Mouse (Mus musculus) MEL (cell line): ENCODE data around the gene Parp2. TPM values are rescaled to one million over a fixed set of nuclear protein-coding genes. Genes with fewer than 3 reads are reported as not detected.
A peak's percentile ranks its signal among the peaks of the same experiment; 100 is the strongest.

Source experiments
- DNase-seq: peaks from one replicate; pipeline ENCODE4 v3.0.0; 2011; ENCODE audit warnings: low read depth, low spot score
- H3K27ac ChIP-seq: 2 replicates; pipeline ENCODE4 v1.5.1; 2012; ENCODE audit warnings: low read depth, mild to moderate bottlenecking, control low read depth, low read length, moderate library complexity; ENCODE audit not compliant: control insufficient read depth
- H3K27me3 ChIP-seq, 2 experiments: fragments of 150-350 bp in 1 of 2; sonication (generic) in 1 of 2; 2 replicates each; pipeline ENCODE4 v1.6.1; 2012; ENCODE audit warnings: low read length in 2 of 2, mild to moderate bottlenecking in 2 of 2, improper control_type of control experiment in 1 of 2, moderate library complexity in 1 of 2; ENCODE audit not compliant: insufficient read depth in 2 of 2, control insufficient read depth in 1 of 2
- H3K36me3 ChIP-seq, 2 experiments: 2 replicates each; pipeline ENCODE4 v1.6.1; 2012 to 2014; ENCODE audit warnings: low read length in 2 of 2, improper control_type of control experiment in 1 of 2, inconsistent platforms in 1 of 2, mild to moderate bottlenecking in 1 of 2; ENCODE audit not compliant: insufficient read depth in 2 of 2, control insufficient read depth in 1 of 2
- H3K4me1 ChIP-seq, 2 experiments: fragments of 150-350 bp in 1 of 2; sonication (generic) in 1 of 2; 2 replicates each; pipeline ENCODE4 v1.6.1; 2012; ENCODE audit warnings: low read length in 2 of 2, improper control_type of control experiment in 1 of 2, mild to moderate bottlenecking in 1 of 2; ENCODE audit not compliant: insufficient read depth in 2 of 2, control insufficient read depth in 1 of 2
- H3K4me3 ChIP-seq, 2 experiments: fragments of 150-350 bp in 1 of 2; sonication (generic) in 1 of 2; 2 replicates each; pipeline ENCODE4 v1.5.1; 2012; ENCODE audit warnings: low read depth in 2 of 2, low read length in 2 of 2, mild to moderate bottlenecking in 2 of 2, moderate library complexity in 2 of 2, control low read depth in 1 of 2, improper control_type of control experiment in 1 of 2; ENCODE audit not compliant: control insufficient read depth in 1 of 2, insufficient read depth in 1 of 2
- H3K79me2 ChIP-seq: 2 replicates; pipeline ENCODE4 v1.6.1; 2012; ENCODE audit warnings: mild to moderate bottlenecking, low read length, moderate library complexity; ENCODE audit not compliant: control insufficient read depth, poor library complexity, insufficient read depth
- H3K9ac ChIP-seq: 2 replicates; pipeline ENCODE4 v1.6.1; 2012; ENCODE audit warnings: low read depth, mild to moderate bottlenecking, control low read depth, low read length, moderate library complexity; ENCODE audit not compliant: control insufficient read depth, poor library complexity, severe bottlenecking
- H3K9me3 ChIP-seq: fragments of 150-350 bp; sonication (generic); replicated peaks from 2 replicates; pipeline ENCODE4 v1.6.1; 2012; ENCODE audit warnings: mild to moderate bottlenecking, low read length, improper control_type of control experiment, moderate library complexity; ENCODE audit not compliant: insufficient read depth
- CTCF ChIP-seq, 3 experiments: IDR thresholded peaks in 2 of 3; conservative IDR thresholded peaks in 1 of 3; 2 replicates each; pipeline ENCODE4 v1.5.1; 2011 to 2012; ENCODE audit warnings: low read length in 3 of 3, low read depth in 2 of 3, mild to moderate bottlenecking in 2 of 3, improper control_type of control experiment in 1 of 3, inconsistent platforms in 1 of 3, mixed read lengths in 1 of 3, moderate library complexity in 1 of 3; ENCODE audit not compliant: control insufficient read depth in 1 of 3, insufficient read depth in 1 of 3, poor library complexity in 1 of 3, severe bottlenecking in 1 of 3
- E2F4 ChIP-seq: IDR thresholded peaks from 2 replicates; pipeline ENCODE4 v1.6.1; 2011; ENCODE audit warnings: low read depth, low read length, improper control_type of control experiment, borderline replicate concordance
- EP300 ChIP-seq, 2 experiments: IDR thresholded peaks; 2 replicates each; pipeline ENCODE4 v1.6.1; 2011; ENCODE audit warnings: improper control_type of control experiment in 2 of 2, low read length in 2 of 2, low read depth in 1 of 2, mild to moderate bottlenecking in 1 of 2
- ETS1 ChIP-seq: IDR thresholded peaks from 2 replicates; pipeline ENCODE4 v1.6.1; 2012; ENCODE audit warnings: low read depth, mild to moderate bottlenecking, inconsistent platforms, low read length, improper control_type of control experiment, moderate library complexity
- MYC ChIP-seq: IDR thresholded peaks from 2 replicates; pipeline ENCODE4 v1.6.1; 2011; ENCODE audit warnings: low read depth, mild to moderate bottlenecking, low read length, improper control_type of control experiment, moderate library complexity
- NELFE ChIP-seq: IDR thresholded peaks from 2 replicates; pipeline ENCODE4 v1.6.1; 2011; ENCODE audit warnings: low read depth, low read length, improper control_type of control experiment
- POLR2A ChIP-seq, 2 experiments: IDR thresholded peaks; 2 replicates each; pipeline ENCODE4 v1.6.1; 2011 to 2012; ENCODE audit warnings: low read length in 2 of 2, mild to moderate bottlenecking in 2 of 2, control low read depth in 1 of 2, improper control_type of control experiment in 1 of 2, low read depth in 1 of 2, moderate library complexity in 1 of 2; ENCODE audit not compliant: control insufficient read depth in 1 of 2, insufficient read depth in 1 of 2, poor library complexity in 1 of 2
- POLR2AphosphoS2 ChIP-seq: IDR thresholded peaks from 2 replicates; pipeline ENCODE4 v1.6.1; 2011; ENCODE audit warnings: low read length, improper control_type of control experiment
- SMC3 ChIP-seq: IDR thresholded peaks from 2 replicates; pipeline ENCODE4 v1.6.1; 2011; ENCODE audit warnings: low read depth, low read length, improper control_type of control experiment
- USF2 ChIP-seq, 2 experiments: IDR thresholded peaks; 2 replicates each; pipeline ENCODE4 v1.6.1; 2011 to 2012; ENCODE audit warnings: improper control_type of control experiment in 2 of 2, low read length in 2 of 2, borderline replicate concordance in 1 of 2, inconsistent platforms in 1 of 2, low read depth in 1 of 2, mild to moderate bottlenecking in 1 of 2; ENCODE audit not compliant: insufficient read depth in 1 of 2
- ZMIZ1 ChIP-seq: IDR thresholded peaks from 2 replicates; pipeline ENCODE4 v1.6.1; 2012; ENCODE audit warnings: low read depth, mild to moderate bottlenecking, inconsistent platforms, low read length, improper control_type of control experiment, moderate library complexity
- polyA plus RNA-seq, 2 experiments: library from polyadenylated mRNA; stranded (reverse) in 1 of 2; unstranded in 1 of 2; fragments of >175 nt in 1 of 2; fragments of >200 nt in 1 of 2; gene quantifications; 2 replicates each; pipeline versions ENCODE4 v1.2.1 to v1.2.4; 2012; ENCODE audit warnings: low replicate concordance in 2 of 2, low read depth in 1 of 2; ENCODE audit not compliant: insufficient read length in 2 of 2, insufficient read depth in 1 of 2, missing spikeins in 1 of 2
- total RNA-seq: library from RNA; depleted of rRNA; stranded (reverse); fragments of 300-350 nt; gene quantifications from 2 replicates; pipeline ENCODE4 v1.2.3, GENCODE M21; 2012

Gene Parp2
- total and polyA plus RNA-seq, 3 experiments, result 81.1 to 83.2 TPM; not detected in 1

- TF ChIP-seq ETS1, result peak; percentile 41; the same call in 1 of the 2 replicates
These were observed 22.4 kb upstream of the Parp2 start, which contains the start of gene Ttc5 (continued) for GRCm38 (mm10) chr14:50785251-50785637.

DNA sequence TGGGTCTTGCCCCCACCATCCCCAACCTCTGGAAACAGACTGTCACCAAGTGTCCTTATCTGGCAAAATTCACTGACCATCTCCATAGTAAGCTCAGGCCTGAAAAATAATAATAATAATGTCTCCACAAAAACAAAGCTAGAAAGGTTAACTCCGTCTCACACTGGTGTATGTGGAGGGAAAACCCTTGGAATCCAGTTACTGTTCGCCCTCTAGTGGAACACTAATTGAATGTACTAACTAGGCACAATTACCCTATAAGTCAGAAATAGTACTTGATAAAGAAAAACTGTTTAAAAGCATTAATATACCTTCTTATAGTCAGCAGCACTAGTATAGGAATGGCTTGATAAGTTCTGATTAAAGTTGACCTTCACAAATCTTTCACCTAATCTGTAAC lies 19.5 kb upstream of the Parp2 start:
- peak; percentile 64 for DNase-seq
- no peaks in the 10 kb centered on the region for H3K9me3 ChIP-seq
- H3K4me1 ChIP-seq, result peaks cover 0 to 5% of the 10 kb centered on the region in 2 experiments; a peak in 2 of 4 replicates
- no peak overlapping the region for H3K9ac ChIP-seq
- H3K36me3 ChIP-seq, result peaks cover 4 to 9% of the 10 kb centered on the region in 2 experiments
- H3K27ac ChIP-seq, result no peak overlapping the region
- no peak overlapping the region for H3K4me3 ChIP-seq
- H3K27me3 ChIP-seq, result no peaks in the 10 kb centered on the region
- no peaks in the 10 kb centered on the region; the same call in 1 of the 2 replicates for H3K79me2 ChIP-seq
- TF ChIP-seq CTCF (IDR thresholded peaks at IDR 0.05 in 2 of 3, conservative IDR thresholded peaks at IDR 0.05 in 1 of 3; ENCODE audit: control insufficient read depth in 1 of 3, insufficient read depth in 1 of 3, low read depth in 2 of 3, low read length in 3 of 3, poor library complexity in 1 of 3, severe bottlenecking in 1 of 3), result peak in 2 of 3 experiments; percentile 29 to 53; a peak in 3 of 6 replicates
- 0 out of 2 replicates have a peak, but pooled peaks have one; percentile 22 for TF ChIP-seq SMC3
- peak; percentile 42 for TF ChIP-seq POLR2AphosphoS2
- TF ChIP-seq NELFE, result no peak
- TF ChIP-seq EP300 (IDR thresholded peaks at IDR 0.05; ENCODE audit: low read depth in 1 of 2, low read length in 2 of 2), result no peak

- Histone ChIP-seq H3K36me3 (peaks cover 11 to 21% of the 10 kb centered on the region in 2 experiments), H3K9me3 (no peaks in the 10 kb centered on the region), H3K4me1 (peaks cover 0 to 12% of the 10 kb centered on the region in 2 experiments; a peak in 2 of 4 replicates), H3K27ac (no peak overlapping the region), H3K27me3 (no peaks in the 10 kb centered on the region), H3K4me3 (no peak overlapping the region), H3K9ac (no peak overlapping the region), H3K79me2 (peaks cover 8% of the 10 kb centered on the region)
- peak; percentile 71 for DNase-seq
- TF ChIP-seq USF2 (IDR thresholded peaks at IDR 0.05; ENCODE audit: borderline replicate concordance in 1 of 2, insufficient read depth in 1 of 2, low read depth in 1 of 2, low read length in 2 of 2), result no peak
- TF ChIP-seq MYC, result no peak
- TF ChIP-seq POLR2A (IDR thresholded peaks at IDR 0.05; ENCODE audit: control insufficient read depth in 1 of 2, insufficient read depth in 1 of 2, low read depth in 1 of 2, low read length in 2 of 2, poor library complexity in 1 of 2), result peak in 1 of 2 experiments; percentile 64; a peak in 1 of 4 replicates
- TF ChIP-seq E2F4, result no peak
These were observed 12.2 kb upstream of the Parp2 start for GRCm38 (mm10) chr14:50795261-50795935.

DNA sequence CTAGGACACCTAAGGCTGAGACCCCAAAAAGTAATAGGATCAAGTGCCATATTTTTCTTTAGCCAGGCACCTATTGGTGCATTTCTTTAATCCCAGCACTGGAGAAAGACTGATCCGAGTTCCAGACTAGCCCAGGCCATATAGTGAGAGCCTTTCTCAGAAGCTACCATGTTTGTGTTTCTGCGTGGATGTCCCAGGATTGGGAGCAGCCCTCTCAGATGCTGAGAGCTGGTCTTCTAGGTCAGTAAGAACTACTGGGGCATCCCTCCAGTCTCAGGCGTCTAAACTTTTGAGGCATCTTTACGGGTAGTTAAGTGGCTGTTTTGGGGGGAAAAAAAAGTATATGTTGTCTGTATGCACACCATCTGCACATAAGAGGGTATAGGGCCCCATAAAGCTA lies 11.7 kb upstream of the Parp2 start:
- DNase-seq, result peak; percentile 72
- Histone ChIP-seq H3K4me1 (peaks cover 0 to 12% of the 10 kb centered on the region in 2 experiments; a peak in 2 of 4 replicates), H3K9me3 (no peaks in the 10 kb centered on the region), H3K27me3 (no peaks in the 10 kb centered on the region), H3K9ac (no peak overlapping the region), H3K27ac (no peak overlapping the region), H3K36me3 (peaks cover 13 to 25% of the 10 kb centered on the region in 2 experiments), H3K4me3 (no peak overlapping the region), H3K79me2 (peaks cover 12% of the 10 kb centered on the region)
- TF ChIP-seq POLR2A (IDR thresholded peaks at IDR 0.05; ENCODE audit: control insufficient read depth in 1 of 2, insufficient read depth in 1 of 2, low read depth in 1 of 2, low read length in 2 of 2, poor library complexity in 1 of 2) (peak in 1 of 2 experiments; percentile 68; a peak in 2 of 4 replicates), ZMIZ1 (no peak)
